Mouse (Mus musculus) liver, adult (tissue): ENCODE measurements around the gene Gm37240.

Experiments used
- GATA4 ChIP-seq: IDR thresholded peaks from 2 replicates; pipeline ENCODE4 v1.6.1; 2014; ENCODE audit warnings: mild to moderate bottlenecking, low read length; ENCODE audit not compliant: insufficient replicate concordance

The Gm37240 gene

GRCm38 (mm10) chr3:84516163-84516562 lies 1371.2 kb downstream of the Gm37240 start:
- TF ChIP-seq GATA4: no peak

- TF ChIP-seq GATA4: no peak
Observed at GRCm38 (mm10) chr3:84512774-84513515, 1374.4 kb downstream of the Gm37240 start.

DNA sequence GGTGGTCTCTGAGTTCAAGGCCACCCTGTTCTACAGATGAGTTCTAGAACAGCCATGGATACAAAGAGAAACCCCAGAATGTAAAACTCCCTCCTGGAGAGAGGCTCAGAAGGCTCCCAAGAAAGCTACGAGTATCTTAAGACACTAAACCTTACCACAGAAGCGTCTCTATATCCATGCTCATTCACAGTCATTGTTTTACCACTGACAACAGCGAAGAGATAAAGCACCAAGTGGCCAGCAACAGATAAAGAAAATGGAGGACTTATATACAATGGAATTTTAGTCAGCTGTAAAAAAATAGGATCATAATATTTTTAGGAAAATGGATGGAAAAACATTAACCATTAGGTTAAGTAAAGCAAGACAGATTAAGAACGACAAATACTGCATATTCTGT lies 1382.1 kb downstream of the Gm37240 start:
- no peak for TF ChIP-seq GATA4

- no peak for TF ChIP-seq GATA4
Observed at GRCm38 (mm10) chr3:84504291-84504690, 1383.0 kb downstream of the Gm37240 start.

GRCm38 (mm10) chr3:84502101-84502500 lies 1385.2 kb downstream of the Gm37240 start:
- TF ChIP-seq GATA4: no peak

GRCm38 (mm10) chr3:84500491-84500890 lies 1386.8 kb downstream of the Gm37240 start:
- no peak for TF ChIP-seq GATA4

DNA sequence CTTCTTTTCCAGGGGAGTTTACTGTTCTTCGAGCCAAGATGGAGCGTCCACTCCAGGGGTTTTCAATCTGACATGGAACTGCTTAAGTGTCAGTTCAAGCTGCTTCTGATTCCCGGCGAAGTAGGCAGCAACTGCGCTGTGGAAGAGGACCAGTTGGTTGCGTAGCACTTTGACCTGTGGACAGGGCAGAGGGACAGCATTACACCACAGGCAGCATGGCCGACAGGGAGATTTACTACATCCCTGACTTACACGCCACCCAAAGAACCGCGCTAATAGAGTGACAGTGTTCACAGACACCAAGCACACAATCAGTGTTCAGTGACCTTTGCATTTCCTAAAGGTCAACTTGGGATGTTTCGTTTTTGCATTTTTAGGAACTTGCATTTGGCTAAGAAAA lies 1389.6 kb downstream of the Gm37240 start:
- no peak for TF ChIP-seq GATA4

GRCm38 (mm10) chr3:84492657-84493056 lies 1394.7 kb downstream of the Gm37240 start:
- no peak for TF ChIP-seq GATA4

GRCm38 (mm10) chr3:84492148-84492547 lies 1395.2 kb downstream of the Gm37240 start:
- TF ChIP-seq GATA4: no peak

DNA sequence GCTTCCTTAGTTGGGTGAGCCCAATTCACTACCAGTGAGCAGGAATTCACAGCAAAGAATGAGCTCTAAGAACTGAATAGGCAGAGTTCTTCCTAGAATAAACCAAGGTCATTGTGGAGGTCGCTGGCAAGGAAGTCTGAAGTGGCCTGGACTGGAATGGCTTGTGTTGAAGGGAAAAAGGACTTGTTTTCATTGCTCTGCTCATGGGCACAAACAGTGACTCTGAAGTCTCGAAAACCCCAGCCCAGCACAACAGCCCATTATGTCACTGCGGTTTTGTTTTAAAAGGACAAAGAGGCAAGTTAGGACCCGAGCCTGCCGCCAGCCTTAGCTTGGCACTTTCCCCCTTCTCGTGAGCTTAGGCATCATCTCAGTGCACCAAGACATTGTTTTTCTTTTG lies 1398.6 kb downstream of the Gm37240 start:
- TF ChIP-seq GATA4: no peak

- no peak for TF ChIP-seq GATA4
Observed at GRCm38 (mm10) chr3:84484891-84485290, 1402.4 kb downstream of the Gm37240 start.

DNA sequence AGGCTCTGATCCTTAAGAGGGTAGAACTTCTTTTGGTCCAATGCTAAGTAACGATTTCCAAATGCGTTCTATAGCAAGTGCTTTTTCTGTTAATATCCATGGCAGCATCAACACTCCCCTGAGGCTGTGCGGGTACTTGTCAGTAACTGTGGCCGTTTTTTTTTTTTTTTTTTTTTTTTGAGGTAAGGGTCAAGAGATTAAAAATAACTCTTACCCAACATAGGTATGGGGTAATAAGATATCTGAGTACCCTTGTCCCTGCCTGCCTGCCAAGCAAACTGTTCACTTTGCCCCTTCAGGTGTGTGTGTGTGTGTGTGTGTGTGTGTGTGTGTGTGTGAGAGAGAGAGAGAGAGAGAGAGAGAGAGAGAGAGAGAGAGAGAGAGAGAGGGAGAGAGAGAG lies 1403.0 kb downstream of the Gm37240 start:
- TF ChIP-seq GATA4: no peak

- no peak for TF ChIP-seq GATA4
Observed at GRCm38 (mm10) chr3:84482121-84482520, 1405.2 kb downstream of the Gm37240 start.

DNA sequence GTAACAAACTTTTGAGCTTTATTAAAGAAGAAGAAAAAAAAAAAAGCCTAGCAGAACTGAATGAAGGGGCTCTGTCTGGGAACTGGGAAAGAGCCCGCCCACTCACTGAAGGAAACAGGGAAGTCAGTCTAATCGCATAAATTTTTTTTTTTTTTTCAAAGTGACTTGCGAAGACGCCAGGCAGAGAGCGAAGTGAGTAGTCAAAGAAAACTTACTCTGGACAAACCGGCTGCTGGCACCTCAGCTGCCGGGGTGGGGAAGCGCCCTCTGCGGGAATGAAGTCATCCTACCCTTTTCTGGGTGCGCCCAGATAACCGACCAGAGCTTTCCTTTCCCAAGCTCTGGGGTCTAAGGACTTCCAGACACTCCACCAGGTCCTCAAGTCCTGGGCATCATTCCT lies 1406.2 kb downstream of the Gm37240 start:
- TF ChIP-seq GATA4: no peak

DNA sequence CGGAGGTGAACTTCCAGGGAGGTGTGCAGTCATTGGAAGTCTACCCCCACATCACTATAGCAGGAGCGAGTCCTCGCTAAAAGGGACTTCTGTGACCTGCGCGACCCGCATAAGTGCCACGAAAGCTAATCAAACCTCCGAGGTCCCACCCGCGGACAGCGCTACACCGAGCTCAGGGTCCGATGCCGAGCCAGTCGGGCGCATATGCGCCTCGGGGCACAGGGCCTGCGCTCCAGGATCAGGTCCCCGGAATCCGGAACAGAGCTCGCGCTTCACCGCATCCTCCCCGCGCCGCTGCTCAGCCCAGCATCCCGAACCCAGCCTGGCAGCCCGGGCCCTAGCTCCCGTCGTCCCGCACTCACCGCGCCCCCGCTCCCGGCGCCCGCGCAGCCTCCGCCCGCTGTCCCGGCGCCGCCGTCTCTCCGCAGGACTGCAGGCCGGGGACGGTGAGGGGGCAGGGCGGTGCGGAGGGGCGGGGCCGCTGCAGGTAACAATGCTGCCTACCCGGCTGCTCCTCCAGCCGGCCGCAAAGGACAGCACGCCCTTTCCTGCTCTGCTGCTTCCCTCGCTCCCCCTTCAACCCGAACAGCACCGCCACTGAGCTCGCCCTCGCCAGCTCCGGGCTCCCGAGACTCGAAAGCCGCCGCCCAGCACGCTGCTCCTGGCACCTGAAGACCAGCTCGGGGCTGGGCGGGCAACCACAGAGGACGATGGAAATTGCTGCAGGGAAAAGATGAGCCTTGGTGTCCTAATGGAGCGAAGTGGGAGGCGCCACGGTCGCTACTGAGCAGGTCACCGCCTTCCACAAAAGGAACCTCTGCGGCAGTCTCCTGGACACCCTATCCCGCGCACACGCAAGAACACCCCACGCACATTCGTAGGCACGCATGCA lies 1407.1 kb downstream of the Gm37240 start, which contains the start of gene Fhdc1:
Gene Fhdc1, minus strand, starts transcription at position 424 of the 892 bp plus-strand sequence.
- no peak for TF ChIP-seq GATA4
